Comparison of ENCODE assay signal across 11 mouse cellular contexts in genomic region chr13:36730341-36730761, GRCm38 (mm10). TPM values are rescaled to one million over a fixed set of nuclear protein-coding genes. Genes with fewer than 3 reads are reported as not detected.
DNase-seq lines count a peak whose midpoint lies in the region; ATAC-seq and TF ChIP-seq lines count a peak whose summit lies in the region.
"Had no signal": no experiment of that assay in that cellular context is flagged by ENCODE, and none has a peak within 500 bp of the region (broad histone marks: within the 10 kb centered on the region; RNA-seq: fewer than 3 reads in every experiment).

No protein-coding gene starts in this region.

- DNase-seq in layer of hippocampus, adult 2 months (ENCODE audit: low spot score in 2 of 2), result no peak
- no peak for DNase-seq in layer of hippocampus, adult 11-12 months (ENCODE audit: low spot score)
- no peak for DNase-seq in embryonic facial prominence, embryonic 14.5 days (ENCODE audit: low spot score)
- peak; percentile 8 for DNase-seq in induced T-regulatory cell, adult 2 months (ENCODE audit: low read depth)
- DNase-seq in lung, adult 2 months, result no peak
- DNase-seq in natural killer cell, adult 2 months (ENCODE audit: low spot score in 2 of 2), result no peak
- no peak for DNase-seq in T-cell, adult 2 months (ENCODE audit: low spot score)
- DNase-seq: heart, postnatal 4 days; layer of hippocampus, adult 9-11 months; lung, embryonic 14.5 days had no signal

- peaks cover 20% of the 10 kb centered on the region; the same call in 1 of the 2 replicates for H3K4me1 ChIP-seq in embryonic facial prominence, embryonic 14.5 days (ENCODE audit: control insufficient read depth, insufficient read depth, low read length)
- peaks cover 18% of the 10 kb centered on the region for H3K4me1 ChIP-seq in olfactory bulb, adult 2 months (ENCODE audit: control insufficient read depth, insufficient read depth, low read length)
- peaks cover 10% of the 10 kb centered on the region for H3K4me1 ChIP-seq in lung, adult 2 months (ENCODE audit: control insufficient read depth, insufficient read depth, low read length)

- H3K36me3 ChIP-seq in embryonic facial prominence, embryonic 14.5 days (ENCODE audit: control insufficient read depth, insufficient read depth, low read length), result no peaks in the 10 kb centered on the region

- TF ChIP-seq CTCF in layer of hippocampus, adult 2 months (conservative IDR thresholded peaks at IDR 0.05), result no peak
- no peak for TF ChIP-seq CTCF in olfactory bulb, adult 2 months (IDR thresholded peaks at IDR 0.05; ENCODE audit: insufficient read depth, low read depth, low read length)
- TF ChIP-seq CTCF in lung, adult 2 months (IDR thresholded peaks at IDR 0.05; ENCODE audit: insufficient read depth, low read length), result no peak

- H3K9me3 ChIP-seq in embryonic facial prominence, embryonic 14.5 days (ENCODE audit: control insufficient read depth, low read length), result no peaks in the 10 kb centered on the region

- TF ChIP-seq POLR2A in olfactory bulb, adult 2 months (IDR thresholded peaks at IDR 0.05; ENCODE audit: insufficient read depth, low read depth, low read length), result no peak
- no peak for TF ChIP-seq POLR2A in lung, adult 2 months (IDR thresholded peaks at IDR 0.05; ENCODE audit: borderline replicate concordance, extremely low read depth, low read depth, low read length)

- peak overlapping the region; percentile 46 for H3K4me3 ChIP-seq in layer of hippocampus, adult 2 months
- H3K4me3 ChIP-seq in embryonic facial prominence, embryonic 14.5 days (ENCODE audit: low read depth, low read length), result no peak overlapping the region
- 0 out of 2 replicates have a peak overlapping the region, but pooled peaks have one; percentile 5 for H3K4me3 ChIP-seq in olfactory bulb, adult 2 months (ENCODE audit: insufficient read depth, low read depth, low read length)
- no peak overlapping the region for H3K4me3 ChIP-seq in lung, adult 2 months (replicated peaks; ENCODE audit: extremely low read depth, low read depth, low read length)

- peak overlapping the region; percentile 88 for H3K27ac ChIP-seq in layer of hippocampus, adult 2 months
- H3K27ac ChIP-seq in embryonic facial prominence, embryonic 14.5 days (replicated peaks; ENCODE audit: low read depth, low read length), result no peak overlapping the region
- H3K27ac ChIP-seq in olfactory bulb, adult 2 months (ENCODE audit: insufficient read depth, low read depth, low read length), result no peak overlapping the region

- ATAC-seq in embryonic facial prominence, embryonic 14.5 days (ENCODE audit: low read depth), result no peak

- H3K9ac ChIP-seq in embryonic facial prominence, embryonic 14.5 days (ENCODE audit: low read depth, low read length), result no peak overlapping the region
- H3K9ac ChIP-seq: lung, embryonic 14.5 days had no signal

- 10% methylated on average over 14 of the region's 14 CpGs for WGBS in embryonic facial prominence, embryonic 14.5 days
- WGBS in olfactory bulb, adult 2 months, result 26% methylated on average over 14 of the region's 14 CpGs
- WGBS in lung, adult 2 months, result 30% methylated on average over 14 of the region's 14 CpGs

- peaks cover 95% of the 10 kb centered on the region for H3K27me3 ChIP-seq in embryonic facial prominence, embryonic 14.5 days (replicated peaks; ENCODE audit: control insufficient read depth, insufficient read depth, low read length)

- H3K4me2 ChIP-seq in embryonic facial prominence, embryonic 14.5 days (ENCODE audit: low read depth, low read length), result peak overlapping the region; percentile 12; the same call in 1 of the 2 replicates
- H3K4me2 ChIP-seq: lung, embryonic 14.5 days had no signal

RNA-seq across cellular contexts. Expression of gene Nrn1, which starts 4.6 kb away (rescaled TPM):
- 100 to 1,000 TPM; 293 to 318 TPM for total RNA-seq in layer of hippocampus, adult 2 months (2021)
- polyA plus RNA-seq in embryonic facial prominence, embryonic 14.5 days (2014; fragmentation: Nextera tagmentation; extraction: Ambion mirVana), result 9.4 and 12.0 TPM in 2 replicates
- polyA plus RNA-seq in olfactory bulb, adult 2 months (2012; ENCODE audit: insufficient read depth, insufficient read length, low replicate concordance, missing spikeins), result not detected in 2 replicates
- 9.2 and 12.9 TPM in 2 replicates for polyA plus RNA-seq in lung, adult 2 months (2012; rRNA removed)

Comparison
In these comparisons a context has a peak if more than half of its experiments do, and no peak if none do; other contexts are left out.
1. H3K4me3 ChIP-seq: peak in layer of hippocampus, adult 2 months (single experiment) and olfactory bulb, adult 2 months (single experiment); none in embryonic facial prominence, embryonic 14.5 days (single experiment) and lung, adult 2 months (single experiment).